Mouse (Mus musculus): Measurements from ENCODE around the gene Ide.

DNA sequence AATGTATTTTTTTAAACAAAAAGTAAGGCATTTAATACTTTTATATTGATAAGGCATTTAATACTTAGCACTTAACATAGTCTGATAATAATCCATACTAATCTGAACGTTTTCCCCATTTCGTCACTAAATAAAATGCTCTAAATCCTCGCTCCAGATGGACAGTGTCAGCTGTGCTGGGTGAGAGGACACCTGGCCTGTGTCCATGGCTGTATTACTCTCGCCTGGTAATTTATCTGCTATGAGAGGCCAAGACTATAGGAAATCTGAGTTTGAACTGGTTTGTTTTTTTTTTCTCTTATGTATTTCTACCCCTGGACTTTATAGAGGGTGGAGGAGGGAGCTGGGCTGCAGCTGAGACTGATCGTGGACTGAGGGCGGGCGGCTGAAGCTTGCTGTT is 28.7 kb downstream of the Ide start:
- TF ChIP-seq CTCF (IDR thresholded peaks at IDR 0.05; ENCODE audit: extremely low read depth, insufficient read depth, low read length): no peak
- TF ChIP-seq POLR2A (IDR thresholded peaks at IDR 0.05; ENCODE audit: extremely low read depth, insufficient read depth, low read length): no peak

Measured in cortical plate, adult 2 months (tissue).